Mouse (Mus musculus) small intestine, adult 2 months (tissue): ENCODE data around the gene Prss42.

Experiments used
- CTCF ChIP-seq: fragments of 200-500 bp; IDR thresholded peaks from 2 replicates; pipeline ENCODE4 v1.5.1; 2012; ENCODE audit warnings: low read depth, mild to moderate bottlenecking, control low read depth, inconsistent platforms, low read length, moderate library complexity, mixed read lengths; ENCODE audit not compliant: insufficient replicate concordance, insufficient read length; ENCODE audit errors: extremely low read depth
- POLR2A ChIP-seq: fragments of 200-500 bp; IDR thresholded peaks from 2 replicates; pipeline ENCODE4 v1.6.1; 2012; ENCODE audit warnings: low read depth, mild to moderate bottlenecking, control low read depth, inconsistent platforms, low read length, moderate library complexity

DNA sequence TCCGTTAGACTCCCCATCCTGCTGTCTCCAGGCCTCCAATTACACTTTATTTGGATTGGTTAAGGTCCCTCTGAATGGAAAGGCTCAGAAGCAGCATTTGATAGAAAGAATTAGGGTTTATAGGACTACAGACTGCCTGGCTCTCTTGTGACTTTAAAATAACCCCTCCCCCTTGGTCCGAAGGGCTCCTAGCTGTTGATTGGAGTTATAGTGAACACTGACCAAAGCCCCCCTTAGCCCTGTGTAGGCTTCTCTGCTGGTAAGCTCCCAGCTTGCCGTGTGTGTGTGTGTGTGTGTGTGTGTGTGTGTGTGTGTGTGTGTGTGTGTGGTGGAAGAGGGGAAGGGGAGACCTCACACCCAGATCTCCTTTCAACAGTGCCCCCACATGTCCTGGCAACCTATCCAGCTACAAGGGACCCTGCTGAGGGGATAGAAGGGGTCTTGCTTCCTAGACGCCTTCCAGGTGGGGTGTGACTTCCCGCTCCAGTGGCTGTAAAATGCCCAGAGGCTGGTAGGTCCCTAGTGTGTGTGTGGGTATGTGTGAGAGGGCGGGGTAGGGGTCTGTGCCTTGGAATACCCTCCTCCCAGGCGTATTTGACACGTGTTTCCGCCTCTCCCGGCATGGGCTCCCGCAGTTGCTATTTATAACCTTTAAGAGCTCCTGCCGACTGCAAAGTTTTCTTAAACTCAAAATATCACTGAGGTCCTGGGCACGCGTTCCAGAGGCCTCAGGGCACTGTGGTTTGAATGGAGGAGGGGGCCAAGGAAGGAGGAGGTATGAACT lies 47.4 kb upstream of the Prss42 start:
- TF ChIP-seq CTCF (no peak), POLR2A (no peak)
